Mouse (Mus musculus): Measurements from ENCODE around the gene Nop58. TPM values are rescaled to one million over a fixed set of nuclear protein-coding genes. Genes with fewer than 3 reads are reported as not detected.

Nop58 gene
- total RNA-seq, 2 experiments from 2014 or later, result 26.9 to 29.6 TPM

GRCm38 (mm10) chr1:59766626-59767025 is 81.9 kb downstream of the Nop58 start:
- DNase-seq (ENCODE audit: low spot score), result no peak
- intact Hi-C loops (cut with DNase I), result no loop called here

Other genes with a start within 250 kb of the Nop58 start
- 1 to 10 TPM; 5.6 to 6.9 TPM for gene Fzd7, start 202.5 kb upstream of the Nop58 start, total RNA-seq (2021)
- under 1 TPM in 1 of 2 experiments, not detected in 1; 0.61 TPM for gene Gm973, start 168.7 kb upstream of the Nop58 start, total RNA-seq (2021)
- 10 to 100 TPM; 58.5 to 59.6 TPM for gene Sumo1, start 14.1 kb upstream of the Nop58 start, total RNA-seq (2021)
- gene Bmpr2, start 78.4 kb downstream of the Nop58 start, total RNA-seq (2021), result 10 to 100 TPM; 39.2 to 46.7 TPM
- 10 to 100 TPM; 11.2 to 17.4 TPM for gene Fam117b, start 228.0 kb downstream of the Nop58 start, total RNA-seq (2021)